Mouse (Mus musculus) G1E (cell line): ENCODE data around the gene Col4a5.

Experiments
- CTCF ChIP-seq: IDR thresholded peaks from 2 replicates; pipeline ENCODE4 v1.5.1; 2012; ENCODE audit warnings: low read depth, low read length, inconsistent platforms, mixed read lengths
- GATA1 ChIP-seq: IDR thresholded peaks from 2 replicates; pipeline ENCODE4 v1.6.1; 2012; ENCODE audit warnings: borderline replicate concordance, low read length, inconsistent platforms, mixed read lengths
- TAL1 ChIP-seq: conservative IDR thresholded peaks from 2 replicates; pipeline ENCODE4 v1.6.1; 2012; ENCODE audit warnings: low read depth, low read length, inconsistent platforms, mixed read lengths

GRCm38 (mm10) chrX:141475566-141476327 lies 562 bp downstream of the Col4a5 start:
- TF ChIP-seq CTCF, result no peak
- no peak for TF ChIP-seq GATA1
- TF ChIP-seq TAL1, result no peak
